Mouse (Mus musculus): ENCODE measurements around the gene Tuba1a.
"Not testable (repeated sequence)": the region's sequence is repeated elsewhere in the genome, so short reads cannot be mapped to it uniquely, and the experiment has no call there.

Tuba1a gene

DNA sequence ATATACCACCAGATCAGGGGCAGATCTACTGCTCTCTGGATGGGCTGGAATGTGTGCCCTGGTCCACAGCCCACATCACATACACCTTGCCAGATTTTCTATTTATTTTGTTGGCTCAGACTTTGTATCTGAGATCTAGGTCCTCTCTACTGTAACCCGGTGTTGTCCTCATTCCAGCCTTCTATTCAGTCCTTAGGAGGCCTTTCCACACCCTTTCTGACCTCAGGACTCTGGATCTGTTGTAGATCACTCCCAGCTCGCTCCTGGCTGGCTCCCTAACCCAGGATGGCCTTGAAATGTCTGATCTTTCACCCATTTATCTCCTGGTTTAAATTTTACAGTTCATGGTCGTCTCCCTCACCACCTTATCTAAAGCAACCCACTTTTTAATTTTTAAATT is 28.8 kb downstream of the Tuba1a start:
- DNase-seq (ENCODE audit: low spot score in 2 of 2), result no peak

DNA sequence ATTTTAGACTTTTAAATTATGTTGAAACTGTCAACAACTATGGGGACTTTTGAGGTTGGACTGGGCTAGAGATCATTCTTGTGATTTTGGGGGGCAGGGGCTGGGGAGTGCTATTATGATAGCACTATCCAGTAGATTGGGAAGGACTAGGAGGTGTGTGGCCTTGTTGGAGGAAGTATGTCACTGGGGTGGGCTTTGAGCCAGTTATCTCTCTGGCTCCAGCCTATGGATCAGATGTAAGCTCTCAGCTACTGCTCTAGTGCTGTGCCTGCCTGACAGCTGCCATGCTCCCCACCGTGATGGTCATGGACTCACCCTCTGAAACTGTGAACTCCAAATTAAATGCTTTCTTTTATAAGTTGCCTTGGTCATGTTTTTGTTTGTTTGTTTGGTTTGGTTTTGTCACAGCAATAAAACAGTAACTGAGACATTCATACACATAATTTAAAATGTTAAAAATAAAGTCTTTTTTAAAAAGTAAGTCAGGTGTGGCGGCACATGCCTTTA is 30.4 kb downstream of the Tuba1a start:
- DNase-seq (ENCODE audit: low spot score in 2 of 2), result no peak

DNA sequence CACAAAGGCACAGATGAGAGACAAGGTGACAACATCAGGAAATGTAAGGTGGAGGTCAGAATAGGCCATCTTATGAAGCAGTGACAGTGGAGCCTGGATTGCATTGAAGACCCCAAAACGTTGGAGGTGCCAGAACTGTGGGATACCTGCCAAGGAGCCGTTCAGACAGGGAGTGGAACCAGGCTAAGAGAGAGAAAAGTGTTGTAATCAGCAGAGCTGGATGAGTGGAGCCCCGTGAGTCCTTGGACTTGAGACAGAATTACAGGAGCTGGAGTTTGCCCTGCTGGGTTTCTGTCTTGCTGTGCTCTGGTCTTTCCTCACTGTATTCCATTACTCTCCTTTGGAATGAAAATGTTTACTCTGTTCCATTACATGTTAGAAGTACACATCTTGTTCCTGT is 30.9 kb downstream of the Tuba1a start:
- DNase-seq (ENCODE audit: low spot score in 2 of 2), result no peak

DNA sequence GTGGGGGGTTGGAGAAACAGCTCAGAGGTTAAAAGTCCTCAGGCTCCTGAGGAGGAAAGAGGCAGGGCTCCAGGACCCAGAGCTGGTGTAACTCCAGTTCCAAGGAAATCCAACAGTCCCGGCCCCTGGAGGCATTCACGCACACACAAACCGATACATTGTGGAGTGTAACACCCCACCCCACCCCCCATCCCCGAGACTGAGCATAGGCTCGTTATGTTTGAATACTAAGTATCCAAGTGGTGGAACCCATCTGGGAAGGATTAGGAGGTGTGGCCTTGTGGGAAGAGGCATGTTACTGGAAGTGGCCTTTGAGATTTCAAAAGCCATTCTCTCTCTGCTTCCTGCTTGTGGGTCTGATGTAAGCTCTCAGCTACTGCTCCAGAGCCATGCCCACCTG is 32.0 kb downstream of the Tuba1a start:
- DNase-seq (ENCODE audit: low spot score in 2 of 2), result no peak

DNA sequence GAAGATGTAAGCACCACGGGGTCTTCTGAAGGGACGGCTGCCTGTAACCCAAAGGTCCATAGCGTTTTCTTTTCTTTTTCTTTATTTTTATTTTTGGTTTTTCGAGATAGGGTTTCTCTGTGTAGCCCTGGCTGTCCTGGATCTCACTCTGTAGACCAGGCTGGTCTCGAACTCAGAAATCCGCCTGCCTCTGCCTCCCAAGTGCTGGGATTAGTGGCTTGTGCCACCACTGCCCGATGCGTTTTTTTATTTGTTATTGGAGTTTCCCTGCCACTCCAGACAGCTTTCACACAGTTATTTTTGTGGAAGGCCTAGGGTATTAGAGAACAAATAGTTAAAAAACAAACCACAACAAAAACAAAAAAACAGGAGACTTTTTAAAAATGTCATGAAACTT is 35.0 kb downstream of the Tuba1a start:
- not testable (repeated sequence) for DNase-seq (ENCODE audit: low spot score in 2 of 2)

DNA sequence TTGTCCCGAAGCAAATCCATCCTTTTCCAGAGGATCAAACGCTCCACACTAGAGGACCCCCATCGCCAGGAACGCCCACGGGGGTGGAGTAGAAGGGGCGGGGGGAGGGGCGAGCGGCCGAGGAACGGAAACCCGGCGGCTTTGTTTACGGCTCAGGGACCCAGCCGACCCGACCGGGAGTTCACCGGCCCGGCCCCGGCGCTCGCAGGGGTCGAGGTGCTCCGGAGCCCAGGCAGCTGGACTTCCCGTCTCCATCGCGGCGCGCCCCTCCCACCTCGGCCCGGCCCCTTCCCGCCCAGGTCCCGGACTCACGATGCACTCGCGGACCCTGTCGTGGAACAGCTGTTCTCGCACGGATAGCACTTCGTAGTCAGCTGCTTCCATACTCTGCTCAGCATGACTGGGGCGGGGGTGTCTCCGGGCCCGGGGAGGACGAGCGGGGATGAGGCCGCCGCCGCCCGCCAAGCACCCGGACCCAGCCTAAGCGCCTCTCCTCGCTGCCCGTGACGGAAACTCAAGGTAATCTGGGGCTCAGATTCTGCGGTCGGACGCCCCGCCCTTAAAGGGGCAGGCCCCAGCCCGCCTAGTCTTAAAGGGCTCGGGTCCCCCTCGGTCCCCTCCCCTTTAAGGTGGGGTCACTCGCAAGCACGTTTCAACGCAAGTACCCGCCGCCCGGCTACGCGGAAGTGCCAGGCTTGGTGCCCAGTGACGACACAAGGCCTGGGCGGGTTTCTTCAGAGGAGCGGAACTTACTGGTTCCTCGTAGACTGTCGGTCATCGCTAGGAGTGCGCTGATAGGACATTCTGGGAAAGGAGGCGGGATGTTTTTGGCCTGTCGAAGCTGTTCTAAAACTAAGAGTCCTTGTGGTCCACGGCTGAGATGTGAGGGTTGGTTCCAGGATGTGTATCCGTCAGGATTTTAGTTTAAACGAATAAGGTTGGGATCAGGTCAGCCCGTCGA is 35.7 kb downstream of the Tuba1a start, which contains the start of gene Lmbr1l:
Gene Lmbr1l, minus strand, starts transcription at position 694 of the 961 bp plus-strand sequence.
- DNase-seq (ENCODE audit: low spot score in 2 of 2), result peak; percentile 100

DNA sequence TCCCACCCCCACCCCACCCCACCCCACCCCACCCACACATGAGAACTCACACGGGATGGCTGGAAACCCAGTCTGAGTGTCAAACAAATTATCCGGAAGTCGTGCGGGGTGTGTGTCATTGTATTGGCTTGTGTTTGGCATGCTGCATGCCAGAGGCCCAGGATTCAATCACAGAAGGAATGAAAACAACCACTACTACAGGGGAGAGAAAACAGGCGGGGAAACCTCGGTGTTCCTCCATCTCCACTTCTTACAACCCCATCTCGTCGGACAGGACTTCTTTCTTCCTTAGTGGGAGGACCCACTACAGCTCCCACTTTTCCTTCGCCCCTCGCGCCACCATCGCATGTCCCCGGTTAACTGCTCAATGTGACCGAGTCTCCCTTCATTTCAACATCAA is 36.4 kb downstream of the Tuba1a start:
- no peak for DNase-seq (ENCODE audit: low spot score in 2 of 2)

DNA sequence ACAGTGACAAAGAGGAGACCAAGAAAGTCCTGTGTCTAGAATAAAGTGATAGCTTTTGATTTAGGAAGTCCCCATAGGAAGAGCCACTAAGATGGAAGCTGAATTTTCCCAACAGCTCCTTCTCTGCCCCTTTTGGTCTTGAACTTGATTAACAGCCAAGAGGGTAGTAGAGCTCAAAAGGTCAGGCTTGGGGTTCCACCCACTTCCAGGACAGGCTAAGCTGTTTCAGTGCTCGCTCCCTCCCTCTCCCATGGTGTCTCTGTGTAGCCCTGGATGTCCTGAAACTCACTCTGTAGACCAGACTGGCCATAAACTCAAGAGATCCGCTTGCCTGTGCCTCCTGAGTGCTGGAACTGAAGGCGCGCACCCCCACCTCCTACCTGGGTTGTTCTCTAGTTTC is 37.5 kb downstream of the Tuba1a start:
- DNase-seq (ENCODE audit: low spot score in 2 of 2), result no peak

DNA sequence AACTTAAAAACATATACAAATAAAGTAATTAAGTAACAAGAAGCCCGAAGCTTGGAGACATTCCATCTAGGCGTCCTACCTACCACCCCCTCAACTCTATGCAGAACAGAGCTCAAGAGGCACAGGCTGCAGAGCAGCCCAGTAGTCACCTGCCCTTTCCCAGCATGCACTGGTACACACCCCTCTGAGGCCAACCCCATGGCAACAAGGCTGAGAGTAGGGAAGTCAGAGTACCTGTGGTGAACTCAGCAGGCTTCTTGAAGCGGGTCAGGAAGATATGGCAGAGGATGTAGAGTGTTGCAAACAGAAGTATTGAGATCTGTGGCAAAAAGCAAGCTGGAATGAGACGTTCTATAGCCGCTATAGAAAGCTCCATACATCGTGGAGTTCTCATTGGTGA is 38.6 kb downstream of the Tuba1a start:
- no peak for DNase-seq (ENCODE audit: low spot score in 2 of 2)

DNA sequence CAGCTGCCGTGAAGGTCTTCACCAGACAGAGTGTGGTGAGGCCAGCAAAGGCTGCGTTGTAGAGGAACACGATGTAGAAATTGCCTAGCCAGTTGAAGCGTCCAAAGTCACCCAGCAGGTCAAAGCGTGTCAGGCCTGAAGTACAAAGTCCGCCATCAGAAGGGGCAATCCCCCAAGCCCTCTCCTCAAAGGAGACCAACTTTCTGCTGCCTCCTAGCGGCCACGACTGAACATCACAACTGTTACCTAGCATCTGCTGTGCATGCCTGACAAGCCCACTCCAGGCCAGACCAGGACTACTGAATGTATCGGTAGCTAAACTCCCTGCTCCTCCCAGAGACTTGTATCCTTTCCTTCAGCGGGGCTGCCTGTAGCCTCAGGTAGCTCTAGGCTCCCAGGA is 48.8 kb downstream of the Tuba1a start:
- no peak for DNase-seq (ENCODE audit: low spot score in 2 of 2)

DNA sequence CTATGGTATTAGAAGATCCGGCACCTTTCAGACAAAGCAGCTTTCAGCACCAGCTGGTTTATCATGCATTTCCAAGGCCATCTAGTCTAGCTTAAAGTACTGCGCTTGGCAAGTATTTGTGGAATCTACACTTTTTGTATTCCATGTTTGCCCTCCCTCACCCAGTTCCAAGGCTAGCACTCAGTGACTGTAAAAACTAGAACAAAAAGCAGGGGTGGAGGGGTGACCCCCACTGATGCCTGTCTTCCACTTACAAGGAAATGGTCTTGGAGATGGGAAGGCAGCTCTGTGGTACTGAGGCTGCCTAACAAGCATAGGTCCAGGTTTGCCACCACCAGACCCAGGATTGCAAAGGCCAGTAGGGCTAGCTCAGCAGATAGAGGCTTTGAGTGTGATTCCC is 50.9 kb downstream of the Tuba1a start:
- DNase-seq (ENCODE audit: low spot score in 2 of 2), result no peak

DNA sequence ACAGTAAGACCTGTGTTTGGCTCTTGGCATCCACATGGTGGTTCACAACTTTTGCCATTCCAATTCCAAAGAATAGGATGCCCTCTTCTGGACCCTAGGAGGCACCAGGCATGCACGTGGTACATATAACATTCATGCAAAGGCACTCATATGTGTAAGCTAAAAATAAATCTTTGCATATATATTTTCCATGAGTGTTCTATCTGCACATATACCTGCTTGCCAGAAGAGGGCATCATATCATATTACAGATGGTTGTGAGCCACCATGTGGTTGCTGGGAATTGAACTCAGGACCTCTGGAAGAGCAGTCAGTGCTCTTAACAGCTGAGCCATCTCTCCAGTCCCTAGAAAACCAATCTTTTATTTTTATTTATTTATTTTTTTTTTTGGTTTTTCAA is 52.0 kb downstream of the Tuba1a start:
- no peak for DNase-seq (ENCODE audit: low spot score in 2 of 2)

All from right cerebral cortex, postnatal 10 days (tissue).